Comparison of ENCODE assay signal across 21 mouse cellular contexts in the genomic region with DNA sequence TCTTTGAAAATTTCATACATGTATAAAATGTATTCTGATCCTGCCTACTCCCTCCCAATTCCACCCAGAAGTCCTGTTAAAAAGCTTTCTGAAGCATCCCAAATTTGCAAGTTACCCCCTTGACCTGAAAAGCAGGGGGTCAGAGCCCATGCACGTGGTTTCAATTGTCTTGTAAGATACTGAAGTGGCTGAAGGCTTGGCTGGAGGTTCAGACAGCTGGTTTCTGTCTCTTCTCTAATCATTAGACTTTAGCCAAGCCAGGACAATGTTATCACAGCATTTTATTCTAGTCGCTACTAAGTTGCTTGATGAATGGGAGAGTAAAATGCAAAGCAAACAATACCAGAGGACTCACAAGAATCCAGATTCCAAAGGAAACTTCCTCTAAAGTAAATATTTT.
A peak's percentile ranks its signal among the peaks of the same experiment; 100 is the strongest.
DNase-seq lines count a peak whose midpoint lies in the region; ATAC-seq lines count a peak whose summit lies in the region.
"Had no signal": no experiment of that assay in that cellular context is flagged by ENCODE, and none has a peak within 500 bp of the region (broad histone marks: within the 10 kb centered on the region; RNA-seq: fewer than 3 reads in every experiment).

No protein-coding gene starts in this region.

- WGBS in heart, embryonic 10.5 days: 18% methylated on average over 2 of the region's 2 CpGs
- 9% methylated on average over 2 of the region's 2 CpGs for WGBS in lung, embryonic 16.5 days

- H3K9ac ChIP-seq in lung, embryonic 16.5 days (ENCODE audit: low read length): no peak overlapping the region
- H3K9ac ChIP-seq: hindbrain, embryonic 13.5 days; intestine, embryonic 15.5 days had no signal

- intact Hi-C loops in heart, postnatal 10 days (cut with DNase I): no loop called here

- no peak overlapping the region for H3K27ac ChIP-seq in heart, embryonic 10.5 days
- no peak overlapping the region for H3K27ac ChIP-seq in lung, embryonic 16.5 days (ENCODE audit: low read length)
- H3K27ac ChIP-seq: hindbrain, embryonic 13.5 days; intestine, embryonic 15.5 days; macrophage had no signal

- DNase-seq in heart, postnatal 10 days: peak; percentile 18 to 21
- DNase-seq in heart, embryonic 10.5 days (ENCODE audit: low spot score): no peak
- peak; percentile 32 to 48 for DNase-seq in kidney, postnatal 4 days
- no peak for DNase-seq in kidney, postnatal 36 days
- peak; percentile 34 for DNase-seq in mesoderm, embryonic 11.5 days (ENCODE audit: low read depth, low spot score)
- DNase-seq in cerebellum, postnatal 10 days: no peak
- no peak for DNase-seq in adrenal gland, postnatal 4 days (ENCODE audit: low spot score in 2 of 2)
- DNase-seq: adrenal gland, postnatal 14 days; cerebellum, adult 11 months; cerebellum, postnatal 36 days; gastrocnemius, postnatal 36 days; right cerebral cortex, postnatal 4 days had no signal

- H3K4me3 ChIP-seq in heart, embryonic 10.5 days: no peak overlapping the region
- no peak overlapping the region for H3K4me3 ChIP-seq in lung, embryonic 16.5 days (ENCODE audit: low read length)
- H3K4me3 ChIP-seq: hindbrain, embryonic 13.5 days; intestine, embryonic 15.5 days had no signal

- no peak overlapping the region for H3K4me2 ChIP-seq in lung, embryonic 16.5 days (ENCODE audit: low read depth, low read length)
- H3K4me2 ChIP-seq: hindbrain, embryonic 13.5 days; intestine, embryonic 15.5 days; liver, embryonic 11.5 days; midbrain, embryonic 11.5 days had no signal

- no peaks in the 10 kb centered on the region for H3K36me3 ChIP-seq in heart, embryonic 10.5 days
- no peaks in the 10 kb centered on the region for H3K36me3 ChIP-seq in lung, embryonic 16.5 days (ENCODE audit: control insufficient read depth, insufficient read depth, low read length)
- H3K36me3 ChIP-seq: hindbrain, embryonic 13.5 days; intestine, embryonic 15.5 days had no signal

- H3K9me3 ChIP-seq in heart, embryonic 10.5 days: no peaks in the 10 kb centered on the region
- no peaks in the 10 kb centered on the region for H3K9me3 ChIP-seq in lung, embryonic 16.5 days (ENCODE audit: control insufficient read depth, low read length)
- H3K9me3 ChIP-seq: hindbrain, embryonic 13.5 days; intestine, embryonic 15.5 days had no signal

- H3K27me3 ChIP-seq in heart, embryonic 10.5 days (ENCODE audit: insufficient read depth, poor library complexity, severe bottlenecking): no peaks in the 10 kb centered on the region
- H3K27me3 ChIP-seq in lung, embryonic 16.5 days (ENCODE audit: control insufficient read depth, insufficient read depth, low read depth, low read length): no peaks in the 10 kb centered on the region
- H3K27me3 ChIP-seq: hindbrain, embryonic 13.5 days; intestine, embryonic 15.5 days; Patski had no signal

- H3K4me1 ChIP-seq in heart, embryonic 10.5 days: no peaks in the 10 kb centered on the region; the same call in 1 of the 2 replicates
- H3K4me1 ChIP-seq in lung, embryonic 16.5 days (replicated peaks; ENCODE audit: control insufficient read depth, insufficient read depth, low read length): no peaks in the 10 kb centered on the region
- H3K4me1 ChIP-seq: hindbrain, embryonic 13.5 days; intestine, embryonic 15.5 days had no signal

- peak; percentile 83 for ATAC-seq in lung, embryonic 16.5 days (ENCODE audit: low read depth)
- ATAC-seq: activated CD4-positive, CD25-positive, alpha-beta regulatory T cell, adult 4 months; forebrain, embryonic 16.5 days; intestine, embryonic 15.5 days; Patski had no signal

Comparison
In these comparisons a context has a peak if more than half of its experiments do, and no peak if none do; other contexts are left out.
1. DNase-seq: peak in heart, postnatal 10 days (2 of 2), kidney, postnatal 4 days (2 of 2) and mesoderm, embryonic 11.5 days (single experiment); none in heart, embryonic 10.5 days (single experiment), kidney, postnatal 36 days (0 of 2), cerebellum, postnatal 10 days (0 of 2) and adrenal gland, postnatal 4 days (0 of 2).